Mouse (Mus musculus) cerebellum, adult 11-12 months (tissue): Measurements from ENCODE around the gene Hepacam.

Source experiments
- DNase-seq: peaks from one replicate; pipeline ENCODE4 v3.0.0; 2022

Hepacam gene

DNA sequence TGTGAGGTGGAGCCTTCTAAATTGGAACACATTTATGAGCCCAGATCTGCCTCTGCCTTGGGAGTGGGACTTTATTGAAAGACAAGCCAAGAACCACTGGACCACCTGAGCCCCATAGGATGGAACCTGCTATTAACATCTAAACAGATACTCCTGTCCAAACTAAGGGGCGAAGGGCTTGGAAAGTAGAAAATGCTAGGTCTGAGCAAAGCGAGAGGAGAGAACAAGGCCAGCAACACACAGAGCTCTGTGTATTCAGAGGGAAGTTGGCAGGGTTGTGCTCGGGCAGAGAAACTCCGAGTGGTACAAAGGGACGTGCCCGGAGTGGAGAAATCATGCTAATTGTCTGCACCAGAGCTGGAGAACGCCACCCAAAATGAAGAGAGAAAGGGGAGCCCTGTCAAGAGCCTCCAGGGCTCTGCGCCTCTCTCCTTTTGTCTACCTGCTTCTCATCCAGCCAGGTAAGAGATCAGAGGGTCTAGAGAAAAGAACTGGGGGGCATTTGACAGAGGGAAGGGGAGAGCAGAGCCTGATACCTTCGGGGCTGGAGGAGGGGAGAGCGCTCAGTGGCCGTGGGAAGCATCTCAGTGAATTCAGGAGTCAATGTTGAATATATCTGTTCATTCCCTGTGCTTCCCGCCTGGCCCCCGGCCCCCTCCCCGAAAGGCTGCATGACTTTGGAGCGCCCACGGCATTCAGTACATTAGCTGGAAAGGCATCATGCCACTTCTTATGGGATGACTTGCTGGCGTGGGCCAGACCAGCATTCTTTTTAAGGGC is at the start of gene Hepacam:
Hepacam (plus strand) TSS at position 51 of the 780 bp plus-strand sequence.
- DNase-seq, result peak; percentile 26

GRCm38 (mm10) chr9:37329456-37329855 is 37.7 kb upstream of the Hepacam start:
- DNase-seq, result no peak

DNA sequence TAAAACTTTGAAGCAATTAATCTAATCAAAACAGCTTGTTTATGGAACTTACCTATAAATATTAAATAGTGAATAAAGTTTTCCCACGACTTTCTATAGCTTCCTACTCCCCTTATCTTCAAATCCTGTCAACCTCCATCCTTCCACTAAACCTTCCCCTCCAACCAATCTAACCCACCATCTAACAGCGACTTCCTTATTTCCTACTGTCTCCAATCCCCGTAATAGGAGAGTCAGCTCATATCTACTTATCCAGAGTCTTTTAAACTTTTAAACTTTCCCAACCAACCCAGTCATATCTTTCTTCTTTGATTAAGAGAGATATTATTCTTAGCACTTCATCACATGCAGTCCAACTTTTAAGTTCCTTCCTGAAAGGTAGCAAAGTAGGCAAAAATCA is 21.7 kb upstream of the Hepacam start:
- no peak for DNase-seq

GRCm38 (mm10) chr9:37347184-37347987 is 19.8 kb upstream of the Hepacam start:
- peak; percentile 14 for DNase-seq

DNA sequence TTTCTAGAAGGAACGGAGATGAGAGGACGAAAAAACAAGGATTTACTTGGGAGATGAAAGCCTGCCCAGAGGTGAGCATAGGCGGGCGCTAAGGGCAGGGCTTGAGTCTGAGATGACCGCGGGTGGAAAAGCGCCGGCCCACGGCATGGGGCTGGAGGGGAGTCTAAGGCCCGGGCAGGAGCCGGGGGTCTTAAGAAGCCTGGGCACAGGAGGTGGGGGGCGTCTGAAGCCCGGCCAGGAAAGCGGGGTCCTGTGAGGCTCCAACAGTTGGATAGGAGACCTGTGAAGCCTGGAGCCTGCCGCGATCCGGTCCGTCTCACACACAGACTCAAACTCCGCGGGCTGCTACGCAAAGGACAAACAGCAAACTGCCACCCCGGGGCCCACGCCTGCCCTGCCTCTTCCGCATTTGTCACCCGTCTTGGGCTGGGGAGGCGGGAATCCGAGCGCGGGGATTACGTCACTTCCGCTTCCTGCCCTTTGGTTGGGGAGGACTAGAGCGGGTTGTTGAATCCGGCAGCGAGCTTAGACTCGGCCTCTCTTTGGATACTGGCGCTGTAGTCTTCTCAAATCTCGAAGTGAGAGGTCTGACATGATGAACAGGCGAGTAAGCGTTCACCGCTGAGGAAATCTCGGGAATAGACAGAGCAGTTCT is 19.0 kb upstream of the Hepacam start, which contains the start of gene Ccdc15:
Ccdc15 (minus strand) TSS at position 445 of the 655 bp plus-strand sequence.
- DNase-seq, result peak; percentile 97

DNA sequence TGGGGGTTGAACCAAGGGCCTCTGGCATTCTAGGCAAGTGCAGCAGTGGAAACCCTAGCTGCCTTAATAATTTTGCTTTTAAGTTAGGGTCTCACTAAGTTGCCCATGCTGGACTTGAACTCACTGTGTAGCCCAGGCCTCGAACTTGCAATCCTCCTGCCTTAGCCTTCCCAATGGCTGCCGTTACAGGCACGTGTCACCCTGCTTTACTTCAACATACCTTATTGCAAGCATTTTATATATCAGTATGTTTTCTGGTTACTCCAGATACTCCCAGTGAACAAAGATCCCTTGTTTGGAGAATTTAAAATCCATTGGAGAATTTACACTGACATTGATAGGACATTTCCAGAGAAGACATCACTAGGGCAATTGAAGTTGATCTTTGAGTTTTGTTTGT is 18.1 kb upstream of the Hepacam start:
- DNase-seq, result peak; percentile 9

DNA sequence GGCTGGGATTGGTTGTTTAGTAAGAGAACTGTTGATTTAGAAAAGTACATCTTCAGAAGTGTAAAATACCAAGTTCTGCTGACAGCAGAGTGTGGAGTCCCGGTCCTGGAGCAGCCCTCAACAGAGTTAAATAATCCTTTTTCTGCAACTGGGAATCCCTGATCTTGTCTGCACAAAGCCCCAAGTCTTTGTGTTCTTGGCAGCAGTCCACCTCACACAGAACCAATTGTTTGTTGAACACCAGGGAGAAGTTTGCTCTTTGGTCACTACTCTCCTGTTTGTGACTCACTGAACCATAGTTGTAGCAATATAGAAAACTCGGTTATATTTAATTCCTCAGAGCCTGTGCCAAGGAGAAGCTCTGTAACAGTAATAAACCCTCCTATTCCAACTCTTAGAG is 15.9 kb upstream of the Hepacam start:
- DNase-seq, result no peak

DNA sequence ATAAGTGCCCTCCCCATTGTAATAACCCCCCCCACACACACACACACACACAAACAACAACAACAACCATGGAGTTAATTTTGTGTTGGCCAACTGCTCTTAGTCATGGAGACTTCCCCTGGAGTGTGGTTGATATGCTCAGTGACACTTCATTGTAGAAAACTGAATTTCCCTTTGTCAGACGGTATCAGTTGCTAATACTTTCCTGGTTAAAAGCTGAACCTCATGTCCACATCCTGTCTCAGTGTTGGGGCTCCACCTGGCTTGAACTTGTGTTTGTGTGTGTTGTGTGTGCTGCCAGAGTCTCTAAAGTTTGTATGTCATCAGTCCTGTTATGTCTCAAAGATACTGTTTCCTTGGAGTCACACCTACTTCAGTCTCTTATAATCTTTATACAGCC is 12.7 kb upstream of the Hepacam start:
- DNase-seq, result no peak

DNA sequence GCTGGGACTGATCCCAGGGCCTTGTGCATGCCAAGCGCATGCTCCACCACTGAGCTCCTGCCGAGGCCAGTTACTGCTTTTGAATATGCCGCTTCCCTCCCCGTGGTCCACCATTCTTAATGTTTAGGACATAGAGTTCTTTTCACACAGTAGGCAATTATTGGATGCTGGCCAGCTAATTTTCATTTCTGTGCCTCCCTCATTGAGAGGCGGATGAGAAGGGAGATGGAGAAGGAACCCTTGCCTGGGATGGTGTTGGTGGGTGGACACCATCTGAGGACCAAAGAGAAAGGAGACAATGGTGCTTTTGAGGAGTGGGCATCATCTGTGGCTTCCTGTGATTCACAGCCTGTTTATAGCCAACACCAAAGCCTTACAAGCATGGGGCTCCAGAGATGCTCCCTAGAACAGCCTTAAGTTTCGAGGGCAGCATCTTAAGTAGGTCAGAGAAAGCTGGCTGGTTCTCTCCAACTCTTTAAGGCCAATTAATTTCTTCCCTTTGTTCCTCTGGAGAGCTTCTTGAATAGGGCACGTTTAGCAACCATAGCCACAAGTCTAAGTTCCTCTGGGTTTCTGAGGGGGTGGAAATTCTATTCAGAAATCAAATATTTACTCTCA is 8.3 kb upstream of the Hepacam start:
- peak; percentile 29 for DNase-seq

DNA sequence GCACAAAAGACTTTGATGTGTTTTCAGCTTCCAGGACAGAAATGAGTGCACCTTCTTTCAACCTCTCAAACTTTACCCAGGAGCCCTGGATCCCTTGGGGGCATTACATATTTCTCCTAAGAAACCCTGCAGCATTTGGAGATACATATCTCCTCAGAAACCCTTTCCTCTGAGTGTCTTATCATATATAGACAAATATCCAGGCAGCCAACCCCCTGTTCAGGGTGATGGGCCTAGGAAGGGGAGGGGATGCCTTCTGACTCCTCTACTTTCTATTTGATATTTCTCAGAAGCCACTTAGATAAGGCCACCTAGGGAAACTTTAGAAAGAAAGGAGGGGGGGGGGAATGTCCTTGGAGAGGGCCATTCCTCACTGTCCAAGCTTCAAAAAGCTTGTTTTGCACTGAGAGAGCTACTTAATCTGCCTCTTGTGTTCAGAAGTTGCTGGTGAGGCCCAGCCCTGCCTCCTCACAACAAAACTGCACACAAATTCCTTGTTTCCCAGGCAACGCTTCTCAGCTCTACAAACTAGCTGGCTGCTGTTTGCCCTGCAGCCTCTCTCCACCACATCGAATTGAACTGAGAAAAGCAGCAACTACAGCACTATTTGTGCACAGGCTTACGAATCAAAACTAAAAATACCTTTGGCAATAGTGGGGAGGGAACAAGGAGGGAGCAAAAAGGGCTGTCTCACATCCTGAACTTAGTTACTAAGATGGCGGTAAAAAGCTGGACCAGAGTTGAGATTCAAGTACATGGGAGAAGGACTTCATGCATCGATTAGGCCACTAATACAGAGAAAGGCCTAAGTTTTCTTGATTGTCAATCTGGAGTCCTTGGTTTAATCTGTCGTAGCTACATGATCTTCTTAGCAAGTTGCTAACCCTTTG is 7.6 kb upstream of the Hepacam start:
- peak; percentile 29 for DNase-seq

- DNase-seq, result no peak
Observed at GRCm38 (mm10) chr9:37362084-37362483, 5.1 kb upstream of the Hepacam start.

DNA sequence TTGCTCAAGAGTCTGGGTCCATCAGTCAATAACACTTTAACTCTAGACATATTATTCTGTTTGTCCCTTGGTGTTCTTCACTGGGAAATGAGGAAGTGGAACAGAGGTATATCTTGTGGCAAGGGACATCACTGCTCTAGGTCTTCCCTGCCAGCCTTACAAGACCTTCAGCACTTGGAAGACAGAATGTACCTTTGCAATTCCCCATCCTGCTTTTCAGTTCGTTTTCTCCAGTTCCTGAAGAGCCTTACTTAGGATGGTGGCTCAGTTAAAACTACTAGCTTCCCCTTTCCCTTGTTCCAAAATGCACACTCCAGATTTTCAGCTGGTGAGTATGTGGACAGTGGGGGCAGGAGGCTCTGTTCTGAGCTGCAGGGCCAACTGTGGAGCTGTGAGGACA is 4.3 kb upstream of the Hepacam start:
- DNase-seq, result no peak

GRCm38 (mm10) chr9:37363551-37363950 is 3.6 kb upstream of the Hepacam start:
- DNase-seq, result no peak

DNA sequence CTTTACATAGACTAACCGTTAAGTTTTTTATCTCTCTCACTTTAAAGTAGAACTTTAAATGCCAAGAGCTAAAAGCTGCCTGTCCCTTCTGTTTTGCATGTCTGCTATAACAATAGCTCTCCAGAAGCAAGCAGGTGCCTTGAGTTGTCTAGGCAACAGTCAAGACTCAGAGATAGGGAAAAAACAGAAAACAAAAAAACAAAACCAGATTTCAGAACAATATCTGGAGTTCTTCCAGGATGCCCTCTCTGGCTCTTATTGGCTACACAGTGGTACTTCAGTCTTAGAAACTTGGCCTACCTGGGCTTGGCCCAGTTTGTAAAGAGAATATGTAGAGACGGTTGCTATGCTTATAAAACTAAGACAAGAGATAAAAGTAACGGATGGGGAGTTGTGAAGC is 2.8 kb upstream of the Hepacam start:
- DNase-seq, result no peak

DNA sequence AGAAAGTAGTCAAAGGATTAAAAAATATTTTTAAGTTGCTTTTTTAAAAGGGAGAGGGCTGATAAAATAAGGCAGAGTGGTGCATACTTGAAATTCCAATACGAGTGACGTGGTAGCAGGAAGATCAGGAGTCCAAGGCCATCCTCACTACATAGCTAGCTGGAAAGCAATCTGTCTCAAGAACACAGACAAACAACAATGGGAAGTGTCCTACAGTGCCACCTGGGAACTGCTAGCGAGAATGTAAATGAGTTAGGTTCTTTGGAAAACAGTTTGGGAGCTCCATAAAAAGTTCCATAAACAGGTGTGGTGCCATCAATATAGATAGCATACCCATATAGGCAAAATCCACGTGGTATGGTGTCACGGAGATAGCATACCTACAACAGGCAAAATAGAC is 1.4 kb upstream of the Hepacam start:
- DNase-seq, result no peak

DNA sequence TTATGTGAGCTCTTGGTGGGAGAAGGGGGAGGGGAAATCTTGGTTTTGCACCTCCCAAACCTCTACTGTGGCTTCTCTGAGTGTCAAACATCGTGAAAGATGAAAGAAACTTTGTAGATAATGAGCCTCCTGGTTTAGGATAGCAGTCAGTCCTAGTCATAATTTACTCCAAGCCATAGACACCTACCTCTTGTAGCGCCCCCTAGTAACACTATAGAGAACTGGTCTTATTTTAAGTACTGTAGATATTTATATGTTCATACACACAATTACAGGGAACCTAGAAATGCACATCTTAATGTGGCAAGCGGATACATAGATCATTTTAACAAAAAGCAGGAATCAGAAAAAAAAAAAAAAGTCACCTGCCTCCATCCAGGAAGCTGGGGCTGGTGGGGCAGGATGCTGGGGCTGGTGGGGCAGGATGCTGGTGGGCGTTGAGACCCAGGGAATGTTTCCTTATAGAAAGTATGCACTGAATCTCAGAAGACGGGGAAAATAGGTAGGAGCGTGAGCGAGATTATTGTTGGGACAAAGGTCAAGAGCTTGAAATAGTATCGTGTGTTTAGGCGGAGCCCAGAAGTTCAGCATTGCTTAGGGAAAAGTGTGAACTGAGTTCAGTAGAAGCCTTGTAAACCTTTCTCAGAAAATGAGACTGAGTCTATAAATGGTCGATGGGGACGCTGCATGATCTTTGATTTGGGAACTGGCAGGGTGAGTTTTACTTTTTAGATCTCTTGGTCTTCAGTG is 1.1 kb downstream of the Hepacam start:
- DNase-seq, result no peak

GRCm38 (mm10) chr9:37368860-37369259 is 1.7 kb downstream of the Hepacam start:
- no peak for DNase-seq

DNA sequence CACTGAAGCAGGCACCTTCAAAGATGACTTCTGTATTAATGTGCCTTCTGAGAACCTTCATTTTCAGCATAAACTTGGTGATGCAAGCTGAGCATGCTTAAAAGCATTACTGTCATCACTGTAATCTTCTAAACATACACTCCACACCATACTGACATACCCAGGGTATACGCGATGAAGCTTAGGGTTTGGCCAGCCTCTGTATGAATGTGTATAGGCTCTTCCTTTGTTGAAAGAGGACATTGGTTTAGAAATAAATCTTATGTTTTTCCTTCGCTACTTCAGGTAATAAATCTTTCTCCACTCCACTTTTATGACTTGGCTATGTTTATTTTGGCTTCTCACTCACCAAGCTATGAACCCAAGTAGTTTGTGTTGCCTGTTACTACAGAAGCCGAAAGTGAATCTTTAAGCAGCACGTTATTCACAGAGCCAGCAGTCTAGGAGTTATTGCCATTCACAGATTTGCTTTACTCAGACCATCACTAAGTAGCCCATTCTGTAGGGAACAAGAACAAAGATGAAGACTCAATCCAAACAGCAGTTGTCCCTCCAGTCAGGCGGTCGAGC is 4.2 kb downstream of the Hepacam start:
- no peak for DNase-seq

DNA sequence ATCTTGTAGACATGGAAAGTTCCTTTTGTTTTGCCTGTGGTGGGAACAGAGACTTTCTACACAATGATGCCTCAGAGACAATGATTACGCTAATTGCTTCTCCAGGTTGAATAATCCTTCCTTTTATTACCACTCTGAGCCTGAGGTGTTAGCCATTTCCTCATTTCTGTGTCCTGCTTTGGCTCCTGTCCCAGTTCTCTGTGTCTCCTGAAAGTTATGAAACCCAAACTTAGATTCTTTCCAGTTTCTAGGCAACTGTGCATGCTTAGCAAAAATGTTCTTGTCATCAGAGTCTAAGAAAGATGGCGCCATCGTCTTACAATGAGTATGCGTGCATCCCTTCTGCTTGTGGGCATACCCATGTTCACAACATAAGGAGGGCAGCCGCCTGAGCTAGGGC is 8.6 kb downstream of the Hepacam start:
- no peak for DNase-seq

GRCm38 (mm10) chr9:37383161-37383560 is 16.0 kb downstream of the Hepacam start:
- no peak for DNase-seq
